In the genomic region with DNA sequence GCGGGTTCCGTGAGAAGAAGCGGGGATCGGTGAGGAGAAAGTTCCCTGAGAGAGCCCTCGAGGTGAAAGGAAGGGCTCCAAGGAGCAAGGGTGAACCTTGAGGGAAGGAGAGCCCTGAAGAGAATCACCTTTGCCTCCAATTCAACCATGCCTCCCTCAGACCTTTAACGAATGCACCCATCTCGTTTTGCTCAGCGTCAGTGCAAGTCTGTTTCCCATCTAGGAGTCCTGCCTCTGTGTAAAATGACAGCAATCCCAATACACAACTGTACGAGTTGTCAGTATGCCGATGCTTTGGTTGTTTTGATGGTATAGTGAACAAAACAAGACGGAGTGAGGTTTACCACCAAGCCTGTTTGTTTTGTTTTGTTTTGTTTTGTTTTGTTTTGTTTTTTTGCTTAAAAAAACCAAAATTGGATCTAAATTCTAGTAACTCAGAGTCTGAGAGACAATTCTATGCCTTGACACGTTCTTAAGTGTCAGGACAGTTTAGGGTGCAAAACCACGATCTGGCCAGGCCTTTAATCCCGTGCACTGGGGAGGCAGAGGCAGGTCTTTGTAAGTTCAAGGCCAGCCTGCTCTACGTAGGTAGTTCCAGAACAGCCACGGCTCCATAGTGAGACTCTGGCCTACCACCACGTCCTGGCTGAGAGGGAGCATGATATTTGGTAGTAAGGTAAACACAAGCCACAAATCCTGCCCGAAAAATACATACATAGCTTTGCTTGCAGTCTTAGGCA, we compare ENCODE assay signal across 8 mouse cellular contexts. TPM values are rescaled to one million over a fixed set of nuclear protein-coding genes. Genes with fewer than 3 reads are reported as not detected.
DNase-seq lines count a peak whose midpoint lies in the region; ATAC-seq and TF ChIP-seq lines count a peak whose summit lies in the region.

No protein-coding gene starts in this region.

- peak overlapping the region; percentile 77 for H3K9ac ChIP-seq in limb, embryonic 13.5 days

- H3K36me3 ChIP-seq in thymus, adult 2 months (ENCODE audit: control insufficient read depth, insufficient read depth, low read length): no peaks in the 10 kb centered on the region
- H3K36me3 ChIP-seq in limb, embryonic 13.5 days: no peaks in the 10 kb centered on the region

- no peaks in the 10 kb centered on the region for H3K9me3 ChIP-seq in limb, embryonic 13.5 days

- peak overlapping the region; percentile 84 for H3K4me3 ChIP-seq in thymus, adult 2 months (ENCODE audit: control insufficient read depth, insufficient read depth, low read length)
- H3K4me3 ChIP-seq in limb, embryonic 13.5 days: peak overlapping the region; percentile 72

- peaks cover 21% of the 10 kb centered on the region for H3K4me1 ChIP-seq in thymus, adult 2 months (replicated peaks; ENCODE audit: control insufficient read depth, insufficient read depth, low read length)
- peaks cover 19% of the 10 kb centered on the region for H3K4me1 ChIP-seq in limb, embryonic 13.5 days

- ATAC-seq in limb, embryonic 13.5 days (ENCODE audit: low FRiP score, low read depth): no peak

- H3K27me3 ChIP-seq in thymus, adult 2 months (ENCODE audit: control insufficient read depth, insufficient read depth, low read length): no peaks in the 10 kb centered on the region
- peaks cover 18% of the 10 kb centered on the region for H3K27me3 ChIP-seq in limb, embryonic 13.5 days

- peak overlapping the region; percentile 83 for H3K4me2 ChIP-seq in limb, embryonic 13.5 days (replicated peaks)

- DNase-seq in cerebellum, adult 11-12 months: peak; percentile 35
- DNase-seq in cerebellum, adult 18-20 months: no peak
- DNase-seq in thymus, adult 2 months: no peak
- DNase-seq in thymus, postnatal 14 days: no peak
- no peak for DNase-seq in B cell, adult 2 months
- DNase-seq in frontal cortex, postnatal 10 days (ENCODE audit: low spot score in 2 of 2): no peak
- DNase-seq in ovary, postnatal 14 days (ENCODE audit: low spot score): no peak

- 31% methylated on average over 18 of the region's 18 CpGs for WGBS in thymus, adult 2 months
- 23% methylated on average over 18 of the region's 18 CpGs for WGBS in limb, embryonic 13.5 days

- no peak for TF ChIP-seq CTCF in thymus, adult 2 months (IDR thresholded peaks at IDR 0.05; ENCODE audit: borderline replicate concordance, control insufficient read depth, extremely low read depth, insufficient read depth, low read length, poor library complexity)

- no peak for TF ChIP-seq POLR2A in thymus, adult 2 months (IDR thresholded peaks at IDR 0.05; ENCODE audit: control insufficient read depth, extremely low read depth, insufficient read depth, low read length, poor library complexity)

- H3K27ac ChIP-seq in thymus, adult 2 months (ENCODE audit: control insufficient read depth, insufficient read depth, low read length): peak overlapping the region; percentile 8; the same call in 1 of the 2 replicates
- H3K27ac ChIP-seq in limb, embryonic 13.5 days: no peak overlapping the region

RNA-seq across cellular contexts. Expression of a gene that starts 0.7 kb away (rescaled TPM):
- 35.1 and 42.8 TPM in 2 replicates for polyA plus RNA-seq in thymus, adult 2 months (2012; rRNA removed)
- 7.5 and 9.2 TPM in 2 replicates for polyA plus RNA-seq in limb, embryonic 13.5 days (2015; fragmentation: Nextera tagmentation; extraction: Ambion mirVana)

RNA-seq across cellular contexts. Expression of a gene that starts 1.0 kb away (rescaled TPM):
- polyA plus RNA-seq in thymus, adult 2 months (2012; rRNA removed): 56.0 and 59.8 TPM in 2 replicates
- polyA plus RNA-seq in limb, embryonic 13.5 days (2015; fragmentation: Nextera tagmentation; extraction: Ambion mirVana): 13.0 and 13.2 TPM in 2 replicates

RNA-seq across cellular contexts. Expression of a gene that starts 45.0 kb away (rescaled TPM):
- 32.8 and 40.5 TPM in 2 replicates for polyA plus RNA-seq in thymus, adult 2 months (2012; rRNA removed)
- 23.7 and 24.7 TPM in 2 replicates for polyA plus RNA-seq in limb, embryonic 13.5 days (2015; fragmentation: Nextera tagmentation; extraction: Ambion mirVana)
